Mouse (Mus musculus) gastrocnemius, postnatal 10 days (tissue): ENCODE measurements around the gene Zfp553. TPM values are rescaled to one million over a fixed set of nuclear protein-coding genes. Genes with fewer than 3 reads are reported as not detected.

Experiments used
- DNase-seq: peaks from one replicate; pipeline ENCODE4 v3.0.0; 2021; ENCODE audit warnings: mixed read lengths
- long read RNA-seq, 2 experiments: library from polyadenylated mRNA; stranded (forward); transcript quantifications; one replicate each; pipeline ENCODE4 v2.0.0; 2021
- total RNA-seq, 2 experiments: library from RNA; stranded (reverse); gene quantifications; 2 replicates each; pipeline ENCODE4 v1.2.3; 2021

Zfp553 gene
- 1 to 10 TPM; 5.5 to 7.3 TPM for total RNA-seq
- long read RNA-seq, experiment 1, transcript Zfp553-202 (2 exons, 3,342 nt) = major isoform, 9 of 16 reads
- long read RNA-seq, experiment 1, transcript Zfp553-201 (2 exons, 3,043 nt) = minor isoform, 6 of 16 reads
- long read RNA-seq, experiment 1, partial matches to known transcripts = 0 of 16 reads
- long read RNA-seq, experiment 1, other reads (novel, unspliced or antisense) = 1 of 16 reads
- long read RNA-seq, experiment 2, transcript Zfp553-202 (2 exons, 3,342 nt) = major isoform, 9 of 14 reads
- long read RNA-seq, experiment 2, partial matches to known transcripts = 0 of 14 reads
- long read RNA-seq, experiment 2, other reads (novel, unspliced or antisense) = 2 of 14 reads

DNA sequence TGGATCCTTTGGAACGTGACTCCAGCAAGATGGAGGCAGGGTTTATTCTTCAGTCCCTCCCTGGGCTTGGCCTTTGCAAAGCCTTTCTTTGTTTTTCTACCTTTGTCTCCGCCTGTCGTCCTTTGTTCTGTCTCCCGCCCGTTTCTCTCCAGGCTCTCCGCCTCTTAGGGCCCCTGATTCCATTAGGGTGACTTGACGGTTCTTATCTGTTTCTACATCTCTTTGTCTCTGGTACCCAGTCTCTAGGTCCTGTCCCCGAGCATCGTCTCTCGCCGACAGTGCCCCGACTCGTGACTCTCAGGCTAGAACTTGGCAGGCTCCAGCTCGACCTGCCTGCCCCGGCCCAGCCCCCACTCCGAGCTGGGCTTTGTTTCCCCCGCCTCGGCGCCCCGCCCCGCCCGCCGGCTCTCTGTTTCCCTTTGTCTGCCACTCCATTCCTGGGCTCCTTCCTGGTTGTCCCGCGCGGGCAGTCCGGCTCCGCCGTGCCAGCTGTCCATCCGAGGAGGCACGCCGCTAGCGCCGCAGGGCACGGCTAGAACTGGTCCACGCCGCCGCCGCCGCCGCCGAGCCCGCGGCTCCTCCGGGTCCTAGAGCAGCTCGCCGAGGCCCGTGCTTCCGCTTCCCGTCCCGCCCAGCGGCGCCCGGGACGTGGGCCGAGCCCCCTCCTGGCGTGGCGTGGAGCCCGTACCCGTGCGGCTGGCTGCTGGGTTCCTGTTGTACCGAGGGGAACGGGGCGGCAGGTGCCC lies at the start of gene Zfp553, which contains the start of gene Sept1:
Zfp553 (plus strand) TSS at position 440 of the 746 bp plus-strand sequence.
Sept1 (minus strand) TSS at position 509 of the 746 bp plus-strand sequence.
- DNase-seq = peak; percentile 85

DNA sequence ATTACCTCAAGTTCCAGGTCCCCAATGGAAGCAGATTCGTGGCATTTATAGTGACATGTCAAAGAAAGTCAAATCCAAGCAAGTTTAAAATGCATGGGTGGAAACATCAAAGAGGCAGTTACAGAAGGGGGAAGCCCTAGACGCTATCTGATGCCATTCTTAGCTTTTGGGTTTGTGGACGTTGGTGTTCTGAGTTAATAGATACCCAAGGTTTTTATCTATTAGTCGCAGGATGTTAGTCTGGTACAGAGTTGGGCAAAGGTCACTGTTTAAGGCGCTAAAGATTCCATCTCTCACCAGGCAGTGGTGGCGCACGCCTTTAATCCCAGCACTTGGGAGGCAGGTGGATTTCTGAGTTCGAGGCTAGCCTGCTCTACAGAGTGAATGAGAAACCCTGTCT lies 49.5 kb upstream of the Zfp553 start:
- DNase-seq = no peak

DNA sequence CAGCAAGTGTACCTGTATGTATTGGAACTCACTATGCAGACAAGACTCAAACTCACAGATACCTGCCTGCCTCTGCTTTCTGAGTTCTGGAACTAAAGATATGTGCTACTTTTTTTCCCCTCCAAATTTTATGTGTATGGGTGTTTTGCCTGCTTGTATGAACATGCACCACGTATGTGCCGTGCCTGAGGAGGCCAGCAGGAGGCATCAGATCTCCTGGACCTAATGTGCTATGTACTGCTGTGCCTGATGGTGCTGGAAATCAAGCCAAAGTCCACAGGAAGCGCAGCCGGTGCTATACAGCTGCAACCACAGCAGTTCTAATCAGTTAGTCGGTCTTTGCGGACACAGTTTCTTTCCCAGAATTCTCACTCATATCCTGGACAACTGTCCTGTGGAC lies 49.0 kb upstream of the Zfp553 start:
- peak; percentile 19 for DNase-seq

DNA sequence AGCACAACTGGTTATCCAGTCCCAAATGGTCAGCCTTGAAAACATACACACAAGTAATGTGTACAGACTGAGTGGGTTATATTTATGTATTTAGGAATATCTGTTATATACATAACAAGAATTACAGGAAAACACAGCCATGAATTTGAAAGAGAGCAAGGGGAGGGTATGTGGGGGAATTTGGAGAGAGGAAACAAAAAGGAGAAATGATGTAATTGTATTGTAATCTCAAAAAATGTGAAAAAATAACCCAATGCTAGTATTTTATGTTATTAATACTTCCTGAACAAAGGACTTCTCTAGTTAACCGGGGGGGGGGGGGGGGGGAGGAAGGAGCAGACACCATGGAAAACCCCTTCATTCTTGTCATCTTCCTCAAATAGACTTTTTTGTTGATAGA lies 48.1 kb upstream of the Zfp553 start:
- DNase-seq = no peak

DNA sequence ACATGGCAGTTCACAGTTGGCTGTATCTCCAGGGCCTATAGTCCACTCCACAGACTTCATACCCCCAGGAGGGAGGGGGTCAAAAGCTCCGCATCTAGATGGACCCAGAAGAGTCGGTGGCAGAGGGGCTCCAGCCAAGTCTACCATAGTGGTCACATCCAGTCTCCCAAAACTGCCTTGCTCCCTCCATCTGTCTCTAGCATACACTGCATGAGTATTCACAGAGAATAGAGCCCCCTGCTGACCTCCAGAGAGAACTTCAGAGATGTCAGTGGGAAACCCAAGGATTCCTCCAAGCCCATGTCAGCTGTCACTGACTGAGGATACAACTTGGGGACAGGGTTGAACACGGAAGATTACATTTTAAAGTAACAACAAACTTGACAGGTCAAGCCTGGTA lies 47.3 kb upstream of the Zfp553 start:
- no peak for DNase-seq

DNA sequence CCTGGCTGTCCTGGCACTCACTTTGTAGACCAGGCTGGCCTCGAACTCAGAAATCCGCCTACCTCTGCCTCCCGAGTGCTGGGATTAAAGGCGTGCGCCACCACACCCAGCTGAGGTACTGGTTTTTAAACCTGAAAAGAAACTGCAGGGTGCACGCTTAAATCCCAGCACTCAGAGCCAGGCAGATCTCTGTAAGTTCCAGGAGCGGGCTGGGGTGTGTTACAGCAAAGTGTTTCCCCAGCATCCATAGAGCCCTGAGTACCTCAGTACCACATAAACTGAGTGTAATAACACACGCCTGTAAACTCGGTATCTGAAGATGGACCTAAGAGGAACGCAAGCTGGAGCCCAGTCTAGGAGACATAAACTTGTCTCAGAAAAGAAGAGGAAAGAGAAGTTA lies 45.5 kb upstream of the Zfp553 start:
- no peak for DNase-seq

DNA sequence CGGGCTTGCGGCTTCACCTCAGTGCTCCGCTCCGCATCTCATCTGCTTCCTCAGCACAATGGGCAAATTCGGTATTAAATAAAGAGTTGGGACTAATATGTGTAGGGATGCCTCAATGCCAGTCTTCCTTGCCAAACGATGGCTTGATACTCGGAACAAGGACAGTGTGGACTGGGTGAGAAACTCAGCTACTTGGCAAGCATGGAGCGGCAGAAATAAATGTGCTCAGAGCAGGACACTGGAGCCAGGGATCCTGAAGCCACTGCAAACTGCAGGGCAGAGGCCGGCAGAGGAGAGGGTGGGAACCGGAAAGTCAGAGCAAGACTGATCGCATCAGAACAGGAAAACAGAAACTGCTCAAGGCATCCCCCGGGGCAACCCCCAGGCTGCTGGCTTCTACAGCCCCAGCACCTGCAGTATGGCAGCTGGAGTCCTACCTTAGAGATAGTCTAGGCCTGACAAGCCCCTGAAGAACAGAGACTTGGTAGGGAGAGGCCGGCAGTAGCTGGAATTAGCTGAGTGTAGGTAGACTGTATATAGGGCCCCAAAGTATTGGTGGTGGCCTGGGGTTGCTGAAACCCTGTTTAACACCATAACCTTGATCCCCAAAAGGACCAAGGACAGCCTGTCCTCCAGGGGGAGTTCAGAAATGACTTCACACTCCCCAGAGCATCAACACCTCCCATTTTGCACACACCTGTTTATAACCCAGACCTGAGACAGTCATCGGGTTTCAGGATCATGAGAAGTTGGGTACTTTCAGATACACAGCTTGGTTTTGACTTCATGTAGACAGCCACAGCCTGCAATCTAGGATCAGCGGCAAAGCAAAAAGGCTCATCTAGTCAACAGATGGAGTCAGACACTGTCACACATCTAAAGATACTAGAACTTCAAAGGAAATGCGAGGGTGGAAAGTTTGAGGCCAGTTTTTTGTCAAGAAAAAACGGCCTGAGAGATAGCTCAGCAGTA lies 44.3 kb upstream of the Zfp553 start:
- DNase-seq = no peak

DNA sequence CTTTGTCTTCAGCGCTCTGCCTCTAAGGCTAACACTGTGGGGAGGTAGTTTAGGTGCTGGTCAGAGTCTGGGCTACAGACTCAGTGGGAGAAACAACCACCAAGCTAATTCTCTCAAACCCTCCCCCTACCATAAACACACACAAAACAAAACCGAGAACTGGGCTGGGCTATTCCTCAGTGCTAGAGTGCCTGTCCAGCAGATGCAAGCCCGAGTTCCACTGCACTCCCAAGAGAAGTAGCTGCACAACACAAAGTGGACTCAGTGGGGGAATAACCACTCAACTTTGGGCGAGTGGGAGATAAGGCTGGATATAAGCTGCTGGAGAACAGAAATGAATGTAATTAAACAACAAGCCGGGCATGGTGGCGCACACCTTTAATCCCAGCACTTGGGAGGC lies 42.2 kb upstream of the Zfp553 start:
- DNase-seq = no peak

DNA sequence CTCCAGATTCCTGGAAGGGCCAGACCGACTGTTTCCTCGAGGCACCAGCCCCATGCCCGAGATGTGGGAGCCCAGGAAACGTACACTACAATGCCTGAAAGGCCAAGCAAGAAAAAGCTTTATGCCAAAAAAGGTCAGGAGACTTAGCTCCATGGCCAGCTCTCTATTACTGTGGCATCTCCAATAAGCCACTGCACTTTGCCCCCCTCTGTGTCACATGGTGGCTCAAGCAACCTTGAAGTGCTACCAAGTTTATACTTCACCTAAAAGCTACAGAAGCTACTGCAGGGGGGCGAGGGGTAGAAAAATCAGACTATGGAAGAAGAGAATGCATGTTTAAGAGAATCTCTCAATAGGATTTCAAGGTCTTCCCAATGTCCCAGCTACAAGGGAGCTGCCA lies 39.9 kb upstream of the Zfp553 start:
- DNase-seq = no peak

DNA sequence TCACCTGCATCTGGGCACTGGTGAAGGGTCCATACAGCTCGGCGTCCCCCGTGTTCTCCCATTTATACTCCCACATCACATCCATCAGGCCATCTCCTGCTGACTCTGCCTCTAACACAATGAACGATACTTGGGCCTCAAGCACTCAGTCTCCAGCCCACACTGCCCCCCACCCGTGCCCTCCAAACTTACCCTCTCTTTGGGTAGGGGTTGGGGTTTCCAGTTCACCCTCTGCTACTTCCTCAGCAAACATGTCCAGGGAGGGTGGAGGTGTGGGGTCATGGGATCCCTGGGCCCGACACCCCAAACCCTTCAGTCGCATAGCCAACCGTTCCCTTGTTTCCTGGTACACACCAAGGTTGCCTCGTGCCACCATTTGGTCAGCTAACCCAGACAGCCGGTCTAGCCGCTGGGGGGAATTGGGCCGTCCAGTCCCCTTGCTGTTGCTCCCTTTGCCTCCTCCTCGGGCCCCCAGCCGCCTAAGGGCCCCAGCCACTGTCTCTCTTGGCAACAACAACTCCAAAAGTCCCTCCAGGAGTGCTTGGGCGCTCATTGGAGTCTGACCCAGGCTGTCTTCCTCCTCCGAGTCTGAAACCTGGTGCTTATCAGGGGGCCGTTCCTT lies 38.7 kb upstream of the Zfp553 start:
- no peak for DNase-seq

DNA sequence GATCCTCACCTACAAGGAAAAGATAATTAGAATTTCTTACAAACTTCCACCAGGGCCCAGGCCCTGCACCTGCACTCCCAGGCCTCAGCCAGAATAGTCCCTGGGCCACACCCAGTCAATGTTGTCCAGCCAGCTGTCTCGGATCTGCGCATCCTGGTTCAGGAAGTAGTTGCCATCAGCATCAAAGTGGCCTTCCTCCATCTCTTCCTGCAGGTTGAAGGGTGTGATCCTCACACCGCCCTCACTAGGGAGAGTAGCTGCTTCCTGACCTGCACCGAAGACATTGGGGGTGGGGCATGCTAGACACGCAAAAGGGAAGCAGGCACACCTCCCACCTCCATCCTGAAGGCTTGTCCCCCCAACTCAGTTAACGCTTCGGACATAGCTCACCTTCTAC lies 38.2 kb upstream of the Zfp553 start:
- DNase-seq = no peak

DNA sequence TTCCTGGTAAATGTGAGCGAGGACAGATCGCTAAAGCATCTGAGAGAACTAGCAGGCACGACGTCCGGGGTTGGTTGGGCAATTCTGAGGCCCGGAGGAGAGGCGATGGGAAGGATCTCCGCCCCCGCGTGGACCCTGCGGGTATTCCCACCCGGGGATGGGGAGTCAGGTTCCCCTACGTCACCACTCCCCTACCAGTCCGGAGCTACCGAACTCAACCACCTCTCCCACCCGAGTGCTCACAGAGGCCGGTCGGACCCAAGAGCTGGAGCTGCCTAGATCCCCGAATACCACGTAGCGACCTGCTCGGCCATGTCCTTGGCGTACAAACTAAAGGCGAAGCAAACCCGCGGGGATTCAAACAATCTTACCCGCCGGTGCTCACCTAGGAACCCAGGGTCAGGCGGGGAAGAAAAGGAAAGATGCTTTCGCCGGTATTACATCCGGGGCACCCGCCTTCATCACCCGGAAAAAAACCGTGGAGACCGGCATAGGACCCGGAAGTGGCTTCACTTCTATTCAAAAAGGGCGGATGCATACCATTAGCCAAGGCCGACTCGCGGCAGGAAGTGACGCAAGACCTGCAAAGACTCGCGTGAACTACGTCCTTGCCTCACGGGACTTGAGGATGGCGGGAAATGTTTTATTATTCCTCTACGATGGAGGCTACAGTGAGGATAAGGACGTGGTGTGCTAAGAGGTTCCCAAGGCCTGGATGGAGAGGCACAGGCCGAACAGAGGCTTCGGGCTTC lies 37.1 kb upstream of the Zfp553 start, which contains the start of gene Cd2bp2:
Cd2bp2 (minus strand) TSS at position 507 of the 752 bp plus-strand sequence.
- DNase-seq = peak; percentile 91

DNA sequence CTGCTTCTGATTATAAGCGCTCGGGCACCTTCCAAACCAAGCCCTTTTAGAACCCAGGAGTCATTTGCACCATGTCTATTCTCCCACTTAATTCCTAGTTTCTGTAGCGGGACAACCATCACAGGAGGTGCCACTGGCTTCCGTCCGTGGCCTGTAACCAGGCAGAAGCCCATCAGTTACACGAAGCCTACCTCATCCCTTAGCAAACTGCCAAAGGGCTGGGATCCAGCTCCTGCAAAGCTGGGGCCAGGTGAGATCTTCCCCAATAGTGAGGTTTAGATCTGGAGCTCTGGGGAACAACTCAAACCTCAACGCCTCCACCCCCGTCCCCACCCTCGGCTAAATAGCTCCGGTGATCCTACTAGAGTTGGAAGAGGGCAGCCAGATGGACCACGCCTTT lies 36.4 kb upstream of the Zfp553 start:
- DNase-seq = no peak

DNA sequence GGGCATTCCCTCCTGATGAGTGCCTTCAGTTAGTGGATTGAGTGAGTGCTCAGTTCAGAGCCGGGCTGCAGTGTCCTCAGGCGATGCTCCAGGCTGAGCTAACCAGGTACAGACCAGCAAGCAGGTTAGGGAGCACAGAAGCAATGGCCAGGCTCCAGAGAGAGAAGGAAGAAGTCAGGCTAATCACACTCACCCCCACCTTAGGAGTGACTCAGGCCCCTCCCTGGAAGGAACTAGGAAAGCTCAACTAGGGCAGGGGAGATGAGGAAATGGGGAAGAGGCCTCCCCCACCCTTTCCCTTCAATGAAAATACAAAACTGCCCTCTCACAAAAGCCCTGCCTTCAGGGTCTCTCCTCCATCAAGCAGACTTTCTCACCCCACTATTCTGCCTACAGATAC lies 26.3 kb upstream of the Zfp553 start:
- DNase-seq = no peak

DNA sequence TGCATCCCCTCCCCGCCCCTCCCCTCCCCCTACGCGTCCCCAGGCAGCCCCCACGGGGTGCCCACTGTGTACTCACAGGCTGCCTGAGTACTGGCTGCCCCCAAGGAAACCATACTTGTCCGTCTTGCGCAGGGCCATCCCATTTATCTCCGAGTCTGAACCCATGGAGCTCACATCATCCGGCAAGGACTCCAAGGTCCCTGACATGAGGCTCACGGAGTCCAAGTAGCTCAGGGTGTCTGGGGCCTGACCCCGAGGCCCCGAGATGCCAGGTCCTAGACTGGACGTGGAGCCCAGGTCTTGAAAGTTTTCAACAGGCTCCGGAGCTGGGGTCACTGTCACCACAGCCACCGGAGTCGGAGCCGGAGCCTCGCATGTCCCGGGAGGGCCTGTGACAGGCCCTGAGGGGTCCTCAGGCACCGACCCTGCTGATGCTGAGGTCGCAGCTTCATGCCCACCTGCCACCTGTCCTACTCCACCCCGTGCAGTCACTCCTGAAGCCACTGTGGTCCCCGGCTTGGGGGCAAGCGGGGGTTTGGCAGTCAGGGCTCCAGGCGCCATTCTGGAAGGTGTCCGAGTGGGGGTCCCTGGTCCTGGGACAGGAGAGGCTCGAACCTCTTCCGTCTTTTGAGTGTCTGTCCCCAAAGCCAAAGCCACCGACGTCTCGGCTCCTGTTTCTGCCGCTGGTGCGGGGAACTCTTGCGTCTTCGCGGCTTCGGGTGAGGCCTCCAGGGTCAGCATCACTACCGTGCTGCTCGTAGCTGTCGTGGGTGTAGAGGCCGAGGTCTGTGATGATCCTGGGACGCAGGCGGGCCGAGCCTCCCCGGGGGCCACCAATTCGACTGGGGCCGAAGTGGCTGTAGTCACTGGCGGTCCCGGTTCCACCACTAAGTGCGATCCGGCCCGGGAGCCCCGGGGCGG lies 25.2 kb upstream of the Zfp553 start:
- DNase-seq = no peak

DNA sequence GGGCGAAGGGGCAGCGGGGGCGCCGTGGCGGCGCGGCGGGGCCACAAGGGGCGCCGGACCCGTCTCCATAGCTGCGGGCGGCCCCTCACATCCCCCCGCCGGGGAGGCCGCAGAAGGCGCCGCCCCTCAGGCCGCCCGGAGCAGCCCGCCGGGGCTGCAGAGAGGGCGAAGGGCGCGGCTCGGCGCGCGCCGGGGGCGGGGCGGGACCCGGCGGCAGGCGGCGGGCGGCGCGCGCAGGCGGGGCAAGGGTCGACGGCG lies 24.6 kb upstream of the Zfp553 start, which contains the start of gene Tbc1d10b:
Tbc1d10b (minus strand) TSS at position 174 of the 258 bp plus-strand sequence.
- DNase-seq = no peak

DNA sequence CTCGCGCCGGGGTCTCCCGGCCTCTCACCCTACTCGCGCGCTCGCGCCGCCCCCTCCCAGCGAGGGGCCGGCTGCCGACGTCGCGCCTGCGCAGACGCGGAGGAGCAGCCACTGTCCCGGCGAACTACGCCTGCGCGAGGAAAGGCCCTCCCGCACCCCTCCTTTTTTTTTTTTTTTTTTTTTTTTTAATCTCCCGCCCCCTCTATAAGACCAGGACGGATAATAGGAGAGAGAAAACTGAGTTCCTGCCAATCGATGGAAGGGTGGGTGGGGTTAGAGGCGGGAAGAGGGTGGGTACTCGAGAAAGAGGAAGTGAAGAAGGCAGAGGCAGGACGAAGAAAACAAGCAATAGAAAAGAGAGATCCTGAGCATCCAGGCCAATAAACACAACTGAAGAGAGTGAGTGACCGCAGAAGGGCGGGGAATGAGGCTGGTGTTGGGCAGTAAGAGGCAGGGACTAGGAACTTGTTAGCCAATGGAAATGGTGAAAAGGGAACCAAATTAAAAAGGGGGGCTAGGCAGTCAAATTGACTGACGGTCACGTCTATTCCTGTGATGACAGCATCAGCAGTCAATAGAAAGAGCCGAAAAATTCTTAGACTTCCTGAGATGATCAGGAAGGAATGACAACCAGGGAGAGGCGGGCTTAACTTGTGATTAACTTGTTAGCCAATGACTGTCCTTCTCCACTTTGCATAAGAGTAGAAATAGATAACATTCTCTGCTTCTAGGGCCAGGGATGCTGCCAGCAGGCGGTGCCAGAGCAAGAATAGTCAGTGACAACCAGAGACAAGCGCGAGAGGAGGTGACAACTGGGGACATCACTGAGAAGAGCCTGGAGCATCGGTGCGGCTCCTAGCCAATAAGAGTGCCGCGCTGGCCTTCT lies 24.1 kb upstream of the Zfp553 start, which contains the start of gene Mylpf:
Mylpf (plus strand) TSS at position 338 of the 886 bp plus-strand sequence.
- DNase-seq = peak; percentile 96

DNA sequence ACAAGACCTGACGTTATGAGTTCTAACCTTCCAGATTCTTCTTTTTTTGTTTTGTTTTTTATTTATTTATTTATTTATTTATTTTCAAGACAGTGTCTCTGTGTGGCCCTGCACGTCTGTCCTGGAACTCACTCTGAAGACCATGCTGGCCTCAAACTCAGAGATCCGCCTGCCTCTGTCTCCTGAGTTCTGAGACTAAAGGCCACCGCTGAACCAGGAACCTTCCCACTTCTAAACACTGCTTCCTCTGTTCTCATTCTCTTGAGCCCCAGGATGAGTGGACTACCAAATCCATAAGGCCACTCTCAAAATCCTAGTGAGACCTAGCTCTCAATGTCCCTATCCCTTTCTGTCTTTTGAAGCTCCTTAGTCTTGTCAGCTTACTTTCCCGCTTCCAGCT lies 23.0 kb upstream of the Zfp553 start:
- DNase-seq = no peak

DNA sequence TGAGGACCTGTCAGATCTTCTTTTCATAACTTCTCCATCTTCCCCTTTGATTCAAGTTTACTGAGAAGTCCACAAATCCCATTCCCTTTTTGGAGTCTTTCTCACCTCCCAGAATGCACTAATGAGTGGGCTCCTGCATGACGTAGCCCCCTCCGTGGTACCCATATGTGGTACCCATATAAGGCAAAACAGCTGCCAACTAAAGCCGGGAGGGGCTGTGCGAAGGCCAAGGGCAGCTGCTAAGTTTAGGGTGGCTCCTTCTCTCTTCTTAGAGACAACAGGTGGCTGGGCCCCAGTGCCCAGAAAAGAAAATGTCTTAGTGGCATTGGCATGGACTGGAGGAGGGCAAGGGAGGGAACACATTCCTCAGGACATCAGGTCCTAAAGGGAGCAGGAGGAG lies 22.6 kb upstream of the Zfp553 start:
- no peak for DNase-seq
